Mouse (Mus musculus) ES-E14 (cell line): ENCODE measurements around the gene Ryk.

Source experiments
- HCFC1 ChIP-seq: IDR thresholded peaks from 2 replicates; pipeline ENCODE4 v1.6.1; 2012; ENCODE audit warnings: low read length, inconsistent platforms, borderline replicate concordance; ENCODE audit not compliant: insufficient read depth
- MAFK ChIP-seq: IDR thresholded peaks from 2 replicates; pipeline ENCODE4 v1.6.1; 2014; ENCODE audit warnings: mild to moderate bottlenecking, low read depth, low read length, inconsistent platforms; ENCODE audit not compliant: insufficient read depth
- ZC3H11A ChIP-seq: IDR thresholded peaks from 2 replicates; pipeline ENCODE4 v1.6.1; 2012; ENCODE audit warnings: low read depth, mild to moderate bottlenecking, inconsistent platforms, low read length, borderline replicate concordance

DNA sequence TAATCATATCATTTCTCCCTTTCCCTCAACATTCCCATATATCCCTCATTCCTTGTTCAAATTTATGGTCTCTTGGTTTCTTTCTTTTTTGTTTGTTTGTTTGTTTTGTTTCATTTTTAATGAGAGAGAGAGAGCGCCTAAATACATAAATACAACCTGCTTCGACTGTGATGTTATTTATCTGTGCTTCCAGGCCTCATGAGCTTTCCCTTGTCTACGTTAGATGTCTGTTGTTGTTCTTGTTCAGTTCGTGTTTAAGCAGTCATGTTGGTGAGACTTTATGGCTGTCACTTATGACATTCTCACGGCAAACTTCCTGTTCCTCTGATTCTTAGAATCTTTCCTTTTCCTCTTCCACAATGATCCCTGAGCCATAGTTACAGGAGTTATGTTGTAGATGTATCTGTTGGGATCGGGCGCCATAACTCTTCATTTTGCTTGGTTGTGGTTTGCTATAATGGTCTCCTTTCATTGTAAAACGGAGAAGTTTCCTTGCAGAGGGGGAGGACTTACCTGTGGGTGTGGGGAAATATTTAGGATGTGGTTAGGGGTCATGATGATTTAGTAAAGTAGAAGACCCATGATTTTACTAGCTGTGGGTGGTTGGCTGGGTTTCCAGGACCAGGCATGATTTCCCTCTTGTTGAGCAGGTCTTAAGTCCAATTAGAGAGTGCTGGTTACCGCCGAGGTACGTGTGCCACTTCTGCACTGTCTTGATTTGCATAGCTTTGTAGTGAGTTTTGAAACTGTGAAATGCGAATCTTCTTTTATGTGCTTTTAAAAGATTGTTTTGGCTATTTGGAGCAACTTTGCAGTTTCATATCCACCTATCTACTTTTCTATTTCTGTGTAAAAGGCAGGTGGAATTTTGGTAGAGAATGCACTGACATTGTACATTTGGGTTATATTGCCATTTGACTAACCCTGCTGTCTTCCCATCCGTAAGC, 17.6 kb downstream of the Ryk start:
- TF ChIP-seq HCFC1 (no peak), ZC3H11A (no peak), MAFK (no peak)
